Mouse (Mus musculus) neural tube, embryonic 10.5 days (tissue): ENCODE data around the gene Rnf220.

ENCODE experiments used
- DNase-seq: peaks from one replicate; pipeline ENCODE4 v3.0.0-alpha.2; 2017; ENCODE audit warnings: low spot score; ENCODE audit errors: extremely low spot score

Rnf220 gene

DNA sequence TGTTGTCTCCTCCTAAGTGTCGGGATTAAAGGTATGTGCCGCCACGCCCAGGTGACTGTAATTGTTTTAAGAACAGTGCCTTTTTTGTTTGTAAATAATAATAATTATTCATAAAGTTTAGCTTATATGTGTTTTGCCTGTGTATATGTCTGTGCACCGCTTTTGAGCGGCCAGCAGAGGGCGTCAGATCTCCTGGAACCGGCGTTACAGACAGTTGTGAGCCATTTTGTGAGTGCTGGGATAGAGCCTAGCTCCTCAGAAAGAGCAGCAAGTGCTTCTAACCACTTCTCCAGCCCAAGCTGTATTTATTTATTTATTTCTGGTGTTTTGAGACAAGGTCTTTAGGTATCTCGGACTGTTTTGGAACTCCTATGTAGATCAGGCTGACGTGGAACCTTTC is 266.5 kb downstream of the Rnf220 start:
- no peak for DNase-seq

DNA sequence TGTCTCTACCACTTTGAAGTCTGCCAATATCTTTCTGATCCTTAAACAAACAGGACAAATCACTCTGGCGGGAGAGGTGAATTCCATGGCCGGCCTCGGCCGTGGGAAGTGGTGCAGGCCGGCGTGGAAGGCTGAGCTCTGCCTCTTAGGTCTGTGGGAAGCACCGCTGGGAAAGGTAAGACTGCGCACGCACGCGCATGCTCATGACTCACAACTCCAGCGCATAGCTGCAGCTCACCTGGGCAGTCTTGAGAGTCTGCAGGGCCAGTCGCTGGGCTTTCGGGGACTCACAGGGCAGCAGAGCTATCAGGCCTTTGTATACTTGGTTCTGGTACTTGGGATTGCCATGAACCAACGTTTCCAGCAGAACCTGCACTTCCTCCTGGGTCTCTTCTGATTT is 267.3 kb downstream of the Rnf220 start:
- DNase-seq, result no peak

DNA sequence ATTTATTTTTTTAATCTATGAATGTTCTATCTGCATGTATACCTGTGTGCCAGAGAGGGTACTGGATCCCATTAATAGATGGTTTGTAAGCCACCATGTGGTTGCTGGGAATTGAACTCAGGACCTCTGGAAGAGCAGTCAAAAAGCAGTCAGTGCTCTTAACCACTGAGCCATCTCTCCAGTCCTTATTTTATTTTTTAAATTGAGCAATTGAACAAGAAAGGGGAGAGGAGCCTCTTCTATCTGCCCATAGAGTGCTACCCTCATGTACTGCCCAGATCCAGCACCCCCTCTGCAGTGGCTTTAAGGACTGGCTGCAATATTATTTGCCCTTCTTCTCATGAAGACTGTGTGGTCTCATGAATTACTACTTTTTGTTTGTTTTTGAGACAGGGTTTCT is 271.6 kb downstream of the Rnf220 start:
- no peak for DNase-seq

DNA sequence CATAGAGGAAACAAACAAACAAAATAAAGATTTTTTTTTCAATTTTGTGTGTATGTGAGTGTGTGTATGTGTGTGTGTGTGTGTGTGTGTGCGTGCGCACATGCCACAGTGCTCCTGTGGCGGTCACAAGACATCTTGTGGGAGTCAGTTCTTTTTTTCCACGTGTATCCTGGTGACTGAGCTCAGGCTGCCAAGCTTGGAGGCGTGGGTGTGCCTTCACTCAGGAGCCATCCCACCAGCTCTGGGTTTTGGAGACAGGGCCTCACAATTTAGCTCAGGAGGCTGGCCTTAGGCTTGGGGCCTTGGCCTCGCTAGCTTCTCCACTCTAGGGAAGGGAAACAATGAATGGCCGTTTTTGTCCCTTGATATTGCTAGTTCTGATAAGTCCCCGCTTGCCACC is 272.7 kb downstream of the Rnf220 start:
- DNase-seq, result no peak

DNA sequence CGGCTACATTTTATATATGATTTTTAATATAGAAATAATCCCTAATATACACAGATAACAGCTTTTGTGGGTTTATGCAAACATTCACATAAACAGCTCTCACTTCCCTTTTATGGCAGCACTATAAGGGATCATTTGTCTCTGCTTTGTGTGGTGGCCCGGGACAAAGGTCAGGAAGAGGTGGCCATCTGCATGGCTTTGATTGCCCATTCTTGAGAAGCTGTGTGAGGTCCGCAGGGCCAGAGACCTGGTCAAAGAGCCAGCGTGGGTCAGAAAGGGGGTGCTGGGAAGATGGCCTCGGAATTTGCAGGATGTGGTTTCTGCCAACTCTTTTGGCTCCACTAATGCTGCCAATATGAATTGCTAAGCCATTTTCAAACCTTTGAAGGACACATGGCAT is 273.9 kb downstream of the Rnf220 start:
- no peak for DNase-seq

DNA sequence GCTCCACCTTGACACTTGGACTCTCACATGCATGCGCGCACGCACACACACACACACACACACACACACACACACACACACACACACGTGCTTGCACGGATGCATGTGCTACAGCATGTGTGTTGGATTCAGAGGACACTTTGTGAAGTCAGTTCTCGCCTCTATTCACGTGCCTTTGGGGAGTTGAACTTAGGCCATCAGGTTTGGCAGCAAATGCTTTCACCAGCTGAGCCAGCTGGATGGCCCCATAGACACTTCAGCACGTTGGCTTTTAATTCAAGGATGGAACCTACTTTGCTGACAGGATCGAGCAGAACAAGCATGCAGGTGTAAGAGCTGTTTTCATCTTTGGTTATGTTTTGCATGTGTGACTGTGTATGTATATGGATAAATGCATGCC is 275.0 kb downstream of the Rnf220 start:
- no peak for DNase-seq
